9 mouse cellular contexts compared by ENCODE assay signal in genomic region chr6:101374186-101374585, GRCm38 (mm10). TPM values are rescaled to one million over a fixed set of nuclear protein-coding genes. Genes with fewer than 3 reads are reported as not detected.
DNase-seq lines count a peak whose midpoint lies in the region; ATAC-seq lines count a peak whose summit lies in the region.
"Had no signal": no experiment of that assay in that cellular context is flagged by ENCODE, and none has a peak within 500 bp of the region (broad histone marks: within the 10 kb centered on the region; RNA-seq: fewer than 3 reads in every experiment).

No protein-coding gene starts in this region.

- H3K9me3 ChIP-seq in embryonic facial prominence, embryonic 13.5 days = no peaks in the 10 kb centered on the region
- H3K9me3 ChIP-seq in intestine, embryonic 14.5 days (ENCODE audit: control insufficient read depth, low read length) = no peaks in the 10 kb centered on the region
- H3K9me3 ChIP-seq in liver, embryonic 16.5 days (replicated peaks; ENCODE audit: control insufficient read depth, low read length) = no peaks in the 10 kb centered on the region

- DNase-seq in kidney, adult 8-10 months = peak; percentile 18 to 23
- DNase-seq in kidney, postnatal 10 days = no peak
- no peak for DNase-seq in intestine, embryonic 14.5 days (ENCODE audit: low spot score)
- no peak for DNase-seq in MN1 (ENCODE audit: low spot score)
- DNase-seq in cerebellum, postnatal 36 days = no peak
- no peak for DNase-seq in thymus, postnatal 4 days
- DNase-seq: cerebellum, adult 8-10 months had no signal

- ATAC-seq in embryonic facial prominence, embryonic 13.5 days (ENCODE audit: insufficient number of reproducible peaks, insufficient read depth, low FRiP score, low TSS enrichment, low read depth) = no peak
- ATAC-seq in intestine, embryonic 14.5 days (replicated peaks; ENCODE audit: low FRiP score, low TSS enrichment, low read depth) = no peak
- ATAC-seq in liver, embryonic 16.5 days (ENCODE audit: low read depth) = no peak

- H3K4me2 ChIP-seq in embryonic facial prominence, embryonic 13.5 days = peak overlapping the region; percentile 87
- H3K4me2 ChIP-seq in intestine, embryonic 14.5 days (ENCODE audit: low read length) = peak overlapping the region; percentile 63
- no peak overlapping the region for H3K4me2 ChIP-seq in liver, embryonic 16.5 days (ENCODE audit: low read depth, low read length)

- H3K27ac ChIP-seq in embryonic facial prominence, embryonic 13.5 days = no peak overlapping the region
- H3K27ac ChIP-seq in intestine, embryonic 14.5 days (ENCODE audit: low read depth) = peak overlapping the region; percentile 86
- H3K27ac ChIP-seq in liver, embryonic 16.5 days (ENCODE audit: low read length) = peak overlapping the region; percentile 14; the same call in 1 of the 2 replicates

- peaks cover 57% of the 10 kb centered on the region for H3K4me1 ChIP-seq in embryonic facial prominence, embryonic 13.5 days
- H3K4me1 ChIP-seq in intestine, embryonic 14.5 days (replicated peaks; ENCODE audit: control insufficient read depth, insufficient read depth, low read length) = peaks cover 39% of the 10 kb centered on the region
- peaks cover 3% of the 10 kb centered on the region for H3K4me1 ChIP-seq in liver, embryonic 16.5 days (ENCODE audit: control insufficient read depth, low read depth, low read length)

- no peaks in the 10 kb centered on the region for H3K27me3 ChIP-seq in embryonic facial prominence, embryonic 13.5 days
- no peaks in the 10 kb centered on the region for H3K27me3 ChIP-seq in intestine, embryonic 14.5 days (replicated peaks; ENCODE audit: control insufficient read depth, insufficient read depth, low read length)
- H3K27me3 ChIP-seq in liver, embryonic 16.5 days (ENCODE audit: control insufficient read depth, insufficient read depth, low read depth, low read length) = peaks cover 25% of the 10 kb centered on the region

- 47% methylated on average over 1 of the region's 1 CpGs for WGBS in embryonic facial prominence, embryonic 13.5 days
- 21% methylated on average over 1 of the region's 1 CpGs for WGBS in intestine, embryonic 14.5 days
- 21% methylated on average over 1 of the region's 1 CpGs for WGBS in liver, embryonic 16.5 days (ENCODE audit: insufficient replicate concordance)

- no peak overlapping the region for H3K9ac ChIP-seq in embryonic facial prominence, embryonic 13.5 days
- H3K9ac ChIP-seq in intestine, embryonic 14.5 days (ENCODE audit: low read length) = no peak overlapping the region
- no peak overlapping the region for H3K9ac ChIP-seq in liver, embryonic 16.5 days (ENCODE audit: low read depth, low read length)

- peak overlapping the region; percentile 78 for H3K4me3 ChIP-seq in embryonic facial prominence, embryonic 13.5 days
- H3K4me3 ChIP-seq in intestine, embryonic 14.5 days (ENCODE audit: low read depth, low read length) = peak overlapping the region; percentile 39
- H3K4me3 ChIP-seq in liver, embryonic 16.5 days (ENCODE audit: low read depth, low read length) = no peak overlapping the region

- H3K36me3 ChIP-seq in embryonic facial prominence, embryonic 13.5 days = peaks cover 10% of the 10 kb centered on the region
- H3K36me3 ChIP-seq in intestine, embryonic 14.5 days (ENCODE audit: control insufficient read depth, insufficient read depth, low read length) = peaks cover 5% of the 10 kb centered on the region; the same call in 1 of the 2 replicates
- H3K36me3 ChIP-seq in liver, embryonic 16.5 days (ENCODE audit: control insufficient read depth, insufficient read depth) = no peaks in the 10 kb centered on the region

RNA-seq across cellular contexts. Expression of gene Pdzrn3, which starts 3.5 kb away (rescaled TPM):
- polyA plus RNA-seq in embryonic facial prominence, embryonic 13.5 days (2015; fragmentation: Nextera tagmentation; extraction: Ambion mirVana) = 15.0 and 15.4 TPM in 2 replicates
- 16.5 and 19.0 TPM in 2 replicates for polyA plus RNA-seq in intestine, embryonic 14.5 days (2014; fragmentation: Nextera tagmentation; extraction: Ambion mirVana)
- polyA plus RNA-seq in liver, embryonic 16.5 days (2015; fragmentation: Nextera tagmentation; extraction: Ambion mirVana) = 0.41 and 0.54 TPM in 2 replicates

Comparison
In these comparisons a context has a peak if more than half of its experiments do, and no peak if none do; other contexts are left out.
1. DNase-seq: peak in kidney, adult 8-10 months (2 of 2); none in kidney, postnatal 10 days (single experiment), intestine, embryonic 14.5 days (single experiment), MN1 (single experiment), cerebellum, postnatal 36 days (0 of 2) and thymus, postnatal 4 days (single experiment).
2. RNA of gene Pdzrn3, which starts 3.5 kb away (polyA plus RNA-seq): 16.5 to 19.0 TPM in intestine, embryonic 14.5 days and 15.0 to 15.4 TPM in embryonic facial prominence, embryonic 13.5 days; 0.41 to 0.54 TPM in liver, embryonic 16.5 days; every median in the first group is over 10 times any median in the second.